Mouse (Mus musculus): ENCODE measurements around the gene Vmn2r-ps159. TPM values are rescaled to one million over a fixed set of nuclear protein-coding genes. Genes with fewer than 3 reads are reported as not detected.

The Vmn2r-ps159 gene
- polyA plus RNA-seq (2017; shearing (Covaris generic)) = under 1 TPM in 1 of 2 experiments, not detected in 1; 0.06 TPM

DNA sequence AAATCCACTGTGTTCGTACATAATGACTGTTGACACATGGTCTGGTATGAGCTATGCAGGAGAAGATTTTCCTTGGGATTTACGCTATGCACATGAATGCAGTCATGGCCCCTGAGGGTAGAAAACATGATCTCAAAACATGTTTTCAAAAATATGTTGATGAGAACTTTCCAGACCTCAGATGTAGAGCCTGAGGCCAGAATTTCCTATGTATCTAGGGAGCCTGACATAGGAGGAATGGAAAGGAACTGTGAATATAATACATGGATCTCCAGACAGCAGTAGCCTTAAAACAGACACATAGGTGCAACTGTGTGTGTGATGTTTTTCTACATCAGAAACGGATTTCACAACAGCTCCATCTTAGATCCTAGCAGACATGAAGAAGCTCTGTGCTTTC lies at the start of gene Vmn2r-ps159:
TSS of gene Vmn2r-ps159 (plus strand) at position 301 of the 400 bp plus-strand sequence.

Other genes with a start within 250 kb of the Vmn2r-ps159 start
- gene 9430015G10Rik, start 221.1 kb upstream of the Vmn2r-ps159 start, polyA plus RNA-seq (2017; shearing (Covaris generic)) = 10 to 100 TPM; 13.2 to 14.3 TPM
- gene Rnf223, start 200.6 kb upstream of the Vmn2r-ps159 start, polyA plus RNA-seq (2017; shearing (Covaris generic)) = under 1 TPM in 1 of 2 experiments, not detected in 1; 0.07 TPM
- 1 to 10 TPM; 3.9 to 6.5 TPM for gene Agrn, start 133.6 kb upstream of the Vmn2r-ps159 start, polyA plus RNA-seq (2017; shearing (Covaris generic))
- 10 to 100 TPM; 71.8 to 72.7 TPM for gene Isg15, start 130.3 kb upstream of the Vmn2r-ps159 start, polyA plus RNA-seq (2017; shearing (Covaris generic))
- gene AW011738, start 127.8 kb upstream of the Vmn2r-ps159 start, polyA plus RNA-seq (2017; shearing (Covaris generic)) = 10 to 100 TPM; 18.1 to 19.0 TPM
- 1 to 10 TPM; 1.4 to 2.0 TPM for gene Perm1, start 115.2 kb upstream of the Vmn2r-ps159 start, polyA plus RNA-seq (2017; shearing (Covaris generic))
- 10 to 100 TPM; 19.0 to 19.5 TPM for gene Plekhn1, start 96.2 kb upstream of the Vmn2r-ps159 start, polyA plus RNA-seq (2017; shearing (Covaris generic))
- 100 to 1,000 TPM; 107 to 135 TPM for gene Noc2l, start 95.1 kb upstream of the Vmn2r-ps159 start, polyA plus RNA-seq (2017; shearing (Covaris generic))
- gene Samd11, start 75.4 kb upstream of the Vmn2r-ps159 start, polyA plus RNA-seq (2017; shearing (Covaris generic)) = 10 to 100 TPM in 1 of 2 experiments, under 1 TPM in 1; 0.27 to 12.4 TPM

All from activated CD4-positive, CD25-positive, alpha-beta regulatory T cell (primary cell).